In genomic region chr11:101974923-101975322, GRCm38 (mm10) we compare ENCODE assay signal across 14 mouse cellular contexts. TPM values are rescaled to one million over a fixed set of nuclear protein-coding genes. Genes with fewer than 3 reads are reported as not detected.
DNase-seq lines count a peak whose midpoint lies in the region; ATAC-seq and TF ChIP-seq lines count a peak whose summit lies in the region.
"Had no signal": no experiment of that assay in that cellular context is flagged by ENCODE, and none has a peak within 500 bp of the region (broad histone marks: within the 10 kb centered on the region; RNA-seq: fewer than 3 reads in every experiment).

No protein-coding gene starts in this region.

- no peak overlapping the region for H3K9ac ChIP-seq in limb, embryonic 11.5 days (ENCODE audit: low read length)

- no peak overlapping the region for H3K4me3 ChIP-seq in limb, embryonic 11.5 days (ENCODE audit: low read depth, low read length)
- H3K4me3 ChIP-seq in limb, embryonic 10.5 days = no peak overlapping the region
- H3K4me3 ChIP-seq in small intestine, adult 2 months (ENCODE audit: low read depth, low read length) = no peak overlapping the region
- H3K4me3 ChIP-seq: hindbrain, embryonic 10.5 days had no signal

- WGBS in limb, embryonic 11.5 days = 52% methylated on average over 9 of the region's 9 CpGs
- WGBS in limb, embryonic 10.5 days = 55% methylated on average over 9 of the region's 9 CpGs
- WGBS in small intestine, adult 2 months = 57% methylated on average over 9 of the region's 9 CpGs

- H3K4me2 ChIP-seq in limb, embryonic 11.5 days (ENCODE audit: low read depth, severe bottlenecking) = no peak overlapping the region

- H3K9me3 ChIP-seq in limb, embryonic 11.5 days (ENCODE audit: control insufficient read depth, low read length) = no peaks in the 10 kb centered on the region
- H3K9me3 ChIP-seq in limb, embryonic 10.5 days (replicated peaks) = no peaks in the 10 kb centered on the region
- H3K9me3 ChIP-seq: hindbrain, embryonic 10.5 days had no signal

- no peaks in the 10 kb centered on the region for H3K27me3 ChIP-seq in limb, embryonic 11.5 days (ENCODE audit: control insufficient read depth, insufficient read depth, low read length)
- H3K27me3 ChIP-seq in limb, embryonic 10.5 days (ENCODE audit: low read depth, poor library complexity, severe bottlenecking) = no peaks in the 10 kb centered on the region
- H3K27me3 ChIP-seq in small intestine, adult 2 months (ENCODE audit: control insufficient read depth, insufficient read depth, low read length) = no peaks in the 10 kb centered on the region

- TF ChIP-seq POLR2A in small intestine, adult 2 months (IDR thresholded peaks at IDR 0.05; ENCODE audit: low read depth, low read length) = no peak

- no peak overlapping the region for H3K27ac ChIP-seq in limb, embryonic 11.5 days (replicated peaks; ENCODE audit: low read depth, low read length)
- no peak overlapping the region for H3K27ac ChIP-seq in limb, embryonic 10.5 days
- no peak overlapping the region for H3K27ac ChIP-seq in small intestine, adult 2 months (ENCODE audit: insufficient read depth, low read depth, low read length)
- H3K27ac ChIP-seq: hindbrain, embryonic 10.5 days had no signal

- peak; percentile 58 for DNase-seq in embryo, embryonic 10 days (ENCODE audit: low spot score)
- no peak for DNase-seq in embryo, embryonic 10.5 days (ENCODE audit: low spot score)
- DNase-seq in limb, embryonic 11.5 days (ENCODE audit: low spot score) = peak; percentile 43
- no peak for DNase-seq in limb, embryonic 10.5 days (ENCODE audit: low spot score)
- peak; percentile 40 for DNase-seq in adrenal gland, postnatal 25 days
- DNase-seq in ovary, postnatal 10 days (ENCODE audit: low spot score) = no peak

- ATAC-seq in limb, embryonic 11.5 days (ENCODE audit: insufficient number of reproducible peaks, low FRiP score, low TSS enrichment, low read depth) = no peak
- ATAC-seq in activated CD4-positive, CD25-positive, alpha-beta regulatory T cell, adult 4 months = no peak

- TF ChIP-seq CTCF in small intestine, adult 2 months (IDR thresholded peaks at IDR 0.05; ENCODE audit: extremely low read depth, insufficient read length, insufficient replicate concordance, low read depth, low read length) = peak; percentile 50; the same call in 1 of the 2 replicates

- no peaks in the 10 kb centered on the region; the same call in 1 of the 2 replicates for H3K36me3 ChIP-seq in limb, embryonic 11.5 days (ENCODE audit: control insufficient read depth, insufficient read depth, low read length)
- H3K36me3 ChIP-seq in limb, embryonic 10.5 days = no peaks in the 10 kb centered on the region
- peaks cover 4% of the 10 kb centered on the region; the same call in 1 of the 2 replicates for H3K36me3 ChIP-seq in small intestine, adult 2 months (ENCODE audit: control insufficient read depth, insufficient read depth, low read length)
- H3K36me3 ChIP-seq: hindbrain, embryonic 10.5 days had no signal

- peaks cover 19% of the 10 kb centered on the region for H3K4me1 ChIP-seq in limb, embryonic 11.5 days (ENCODE audit: control insufficient read depth, insufficient read depth, low read length)
- H3K4me1 ChIP-seq in limb, embryonic 10.5 days = peaks cover 28% of the 10 kb centered on the region
- H3K4me1 ChIP-seq in small intestine, adult 2 months (ENCODE audit: control insufficient read depth, insufficient read depth, insufficient read length, low read length) = no peaks in the 10 kb centered on the region

RNA-seq across cellular contexts. Expression of gene Sost, which starts 8.1 kb away (rescaled TPM):
- 0.41 and 0.43 TPM in 2 replicates for polyA plus RNA-seq in limb, embryonic 11.5 days (2014; fragmentation: Nextera tagmentation; extraction: Ambion mirVana)
- polyA plus RNA-seq in limb, embryonic 10.5 days (2016; fragmentation: Nextera tagmentation; extraction: Ambion mirVana) = 1.6 and 1.9 TPM in 2 replicates
- not detected in 2 replicates for total RNA-seq in adrenal gland, postnatal 25 days (2021)
- polyA plus RNA-seq in small intestine, adult 2 months (2012; rRNA removed) = not detected in 2 replicates
- polyA plus RNA-seq in activated CD4-positive, CD25-positive, alpha-beta regulatory T cell, adult 4 months (2017; shearing (Covaris generic)) = not detected
- total RNA-seq: ES-E14 had no signal
- polyA plus RNA-seq: macrophage; neural tube, embryonic 11.5 days had no signal

RNA-seq across cellular contexts. Expression of gene Cfap97d1, which starts 9.2 kb away (rescaled TPM):
- not detected in 2 replicates for polyA plus RNA-seq in limb, embryonic 11.5 days (2014; fragmentation: Nextera tagmentation; extraction: Ambion mirVana)
- not detected in 2 replicates for polyA plus RNA-seq in limb, embryonic 10.5 days (2016; fragmentation: Nextera tagmentation; extraction: Ambion mirVana)
- total RNA-seq in adrenal gland, postnatal 25 days (2021) = not detected in 2 replicates
- polyA plus RNA-seq in small intestine, adult 2 months (2012; rRNA removed) = not detected in 2 replicates
- polyA plus RNA-seq in activated CD4-positive, CD25-positive, alpha-beta regulatory T cell, adult 4 months (2017; shearing (Covaris generic)) = not detected
- total RNA-seq: ES-E14; layer of hippocampus, postnatal 10 days had no signal
- polyA plus RNA-seq: frontal cortex, adult 2 months; hindbrain, embryonic 10.5 days; macrophage; neural tube, embryonic 11.5 days had no signal

RNA-seq across cellular contexts. Expression of gene Dusp3, which starts 11.9 kb away (rescaled TPM):
- 9.8 and 11.3 TPM in 2 replicates for polyA plus RNA-seq in limb, embryonic 11.5 days (2014; fragmentation: Nextera tagmentation; extraction: Ambion mirVana)
- polyA plus RNA-seq in limb, embryonic 10.5 days (2016; fragmentation: Nextera tagmentation; extraction: Ambion mirVana) = 9.2 TPM in 2 replicates
- 77.9 and 78.9 TPM in 2 replicates for total RNA-seq in adrenal gland, postnatal 25 days (2021)
- polyA plus RNA-seq in small intestine, adult 2 months (2012; rRNA removed) = 27.9 and 28.0 TPM in 2 replicates
- 1 to 10 TPM; 1.3 to 1.9 TPM for polyA plus RNA-seq in activated CD4-positive, CD25-positive, alpha-beta regulatory T cell, adult 4 months (2017; shearing (Covaris generic))

RNA-seq across cellular contexts. Expression of gene Mpp3, which starts 53.3 kb away (rescaled TPM):
- polyA plus RNA-seq in limb, embryonic 11.5 days (2014; fragmentation: Nextera tagmentation; extraction: Ambion mirVana) = 11.3 and 12.7 TPM in 2 replicates
- polyA plus RNA-seq in limb, embryonic 10.5 days (2016; fragmentation: Nextera tagmentation; extraction: Ambion mirVana) = 17.7 and 18.4 TPM in 2 replicates
- 10.4 and 12.6 TPM in 2 replicates for total RNA-seq in adrenal gland, postnatal 25 days (2021)
- polyA plus RNA-seq in small intestine, adult 2 months (2012; rRNA removed) = 0.55 and 0.90 TPM in 2 replicates
- under 1 TPM in 1 of 2 experiments, not detected in 1; 0.36 TPM for polyA plus RNA-seq in activated CD4-positive, CD25-positive, alpha-beta regulatory T cell, adult 4 months (2017; shearing (Covaris generic))
- polyA plus RNA-seq: macrophage had no signal

Comparison
In these comparisons a context has a peak if more than half of its experiments do, and no peak if none do; other contexts are left out.
1. DNase-seq: peak in embryo, embryonic 10 days (single experiment), limb, embryonic 11.5 days (single experiment) and adrenal gland, postnatal 25 days (single experiment); none in embryo, embryonic 10.5 days (single experiment), limb, embryonic 10.5 days (single experiment) and ovary, postnatal 10 days (single experiment).